Mouse (Mus musculus): ENCODE measurements around the gene Olfr725. TPM values are rescaled to one million over a fixed set of nuclear protein-coding genes. Genes with fewer than 3 reads are reported as not detected.

The Olfr725 gene
- total and polyA plus RNA-seq, 3 experiments: not detected

DNA sequence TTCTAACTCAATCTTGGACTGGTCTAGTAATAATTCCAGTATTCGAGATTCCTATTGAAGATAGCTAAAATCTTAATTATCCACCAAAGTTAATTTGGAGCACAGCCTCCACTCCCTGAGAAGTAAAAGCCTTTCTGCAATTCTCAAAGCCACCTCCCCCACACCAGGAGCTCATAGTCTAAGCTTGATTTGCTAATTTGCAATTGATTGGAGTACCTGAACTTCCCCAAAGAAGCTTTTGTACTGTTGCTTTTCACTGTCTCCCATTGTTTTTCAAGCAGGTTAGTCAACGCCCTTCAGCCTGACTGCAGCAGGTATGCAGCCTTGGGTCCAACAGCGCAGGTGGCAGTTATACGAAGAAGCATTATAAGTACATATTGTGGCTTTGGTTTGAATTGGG lies 8.8 kb downstream of the Olfr725 start:
- H3K36me3 ChIP-seq (replicated peaks): no peaks in the 10 kb centered on the region
- no peaks in the 10 kb centered on the region for H3K27me3 ChIP-seq (ENCODE audit: insufficient read depth, low read length)
- ATAC-seq (ENCODE audit: extremely low read depth, insufficient number of reproducible peaks, low FRiP score, poor library complexity, severe bottlenecking) (no peak), DNase-seq (ENCODE audit: low spot score) (no peak)
- H3K4me3 ChIP-seq (ENCODE audit: low read depth, low read length): no peak overlapping the region
- no peaks in the 10 kb centered on the region for H3K4me1 ChIP-seq (ENCODE audit: insufficient read depth, low read depth, low read length)
- H3K9me3 ChIP-seq (replicated peaks): no peaks in the 10 kb centered on the region
- TF ChIP-seq GATA2 (IDR thresholded peaks at IDR 0.05; ENCODE audit: borderline replicate concordance, low read depth, low read length) (no peak), TAL1 (conservative IDR thresholded peaks at IDR 0.05; ENCODE audit: low read depth, low read length) (no peak)

DNA sequence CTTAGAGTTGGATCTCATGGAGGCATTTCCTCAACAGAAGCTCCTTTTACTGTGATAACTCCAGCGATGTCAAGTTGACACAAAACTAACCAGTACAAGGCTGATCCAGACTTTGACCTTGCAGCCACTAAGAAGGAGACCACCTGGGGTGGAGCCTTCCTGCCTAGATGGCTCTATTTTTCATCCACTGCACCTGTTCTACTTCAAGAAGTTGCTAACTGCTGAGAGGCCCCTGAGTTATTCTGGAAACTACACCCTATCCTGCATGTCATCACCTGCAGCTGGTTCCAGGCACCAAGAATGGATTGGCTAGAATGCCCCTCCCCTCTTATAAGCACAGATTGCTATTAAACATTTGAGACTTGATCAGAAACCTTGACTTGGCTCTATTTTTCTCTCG lies 13.8 kb downstream of the Olfr725 start:
- ATAC-seq (ENCODE audit: extremely low read depth, insufficient number of reproducible peaks, low FRiP score, poor library complexity, severe bottlenecking): no peak
- H3K9me3 ChIP-seq (replicated peaks): no peaks in the 10 kb centered on the region
- no peak for DNase-seq (ENCODE audit: low spot score)

More for the DNA sequence above, 13.8 kb downstream of the Olfr725 start:
- Histone ChIP-seq H3K4me1 (ENCODE audit: insufficient read depth, low read depth, low read length) (no peaks in the 10 kb centered on the region), H3K36me3 (replicated peaks) (no peaks in the 10 kb centered on the region), H3K27me3 (ENCODE audit: insufficient read depth, low read length) (no peaks in the 10 kb centered on the region), H3K4me3 (ENCODE audit: low read depth, low read length) (no peak overlapping the region)
- TF ChIP-seq GATA2 (IDR thresholded peaks at IDR 0.05; ENCODE audit: borderline replicate concordance, low read depth, low read length) (no peak), CTCF (IDR thresholded peaks at IDR 0.05; ENCODE audit: low read depth, low read length) (no peak), POLR2AphosphoS5 (IDR thresholded peaks at IDR 0.05; ENCODE audit: insufficient replicate concordance, low read depth, low read length) (no peak), TAL1 (conservative IDR thresholded peaks at IDR 0.05; ENCODE audit: low read depth, low read length) (no peak), GATA1 (IDR thresholded peaks at IDR 0.05; ENCODE audit: borderline replicate concordance, low read length) (no peak)

Other genes starting within 250 kb of the Olfr725 start
- gene Olfr722, start 138.4 kb downstream of the Olfr725 start, total RNA-seq (2014; fragmentation: Nextera tagmentation): not detected in 2 replicates
- gene Olfr722, start 138.4 kb downstream of the Olfr725 start, total RNA-seq (2017): not detected in 2 replicates
- gene Olfr722, start 138.4 kb downstream of the Olfr725 start, polyA plus RNA-seq (2012): not detected in 2 replicates
- not detected in 2 replicates for gene Olfr723, start 108.6 kb downstream of the Olfr725 start, total RNA-seq (2014; fragmentation: Nextera tagmentation)
- gene Olfr723, start 108.6 kb downstream of the Olfr725 start, total RNA-seq (2017): not detected in 2 replicates
- gene Olfr723, start 108.6 kb downstream of the Olfr725 start, polyA plus RNA-seq (2012): not detected in 2 replicates
- gene Olfr724, start 77.1 kb downstream of the Olfr725 start, total RNA-seq (2014; fragmentation: Nextera tagmentation): not detected in 2 replicates
- not detected in 2 replicates for gene Olfr724, start 77.1 kb downstream of the Olfr725 start, total RNA-seq (2017)
- not detected in 2 replicates for gene Olfr724, start 77.1 kb downstream of the Olfr725 start, polyA plus RNA-seq (2012)
- not detected in 2 replicates for gene Olfr726, start 50.6 kb upstream of the Olfr725 start, total RNA-seq (2014; fragmentation: Nextera tagmentation)
- gene Olfr726, start 50.6 kb upstream of the Olfr725 start, total RNA-seq (2017): 0.27 TPM in 1 of 2 replicates, not detected in the other
- gene Olfr726, start 50.6 kb upstream of the Olfr725 start, polyA plus RNA-seq (2012): not detected in 2 replicates
- gene Olfr727, start 82.8 kb upstream of the Olfr725 start, total RNA-seq (2014; fragmentation: Nextera tagmentation): not detected in 2 replicates
- gene Olfr727, start 82.8 kb upstream of the Olfr725 start, total RNA-seq (2017): not detected in 2 replicates
- not detected in 2 replicates for gene Olfr727, start 82.8 kb upstream of the Olfr725 start, polyA plus RNA-seq (2012)
- gene Olfr728, start 102.3 kb upstream of the Olfr725 start, total RNA-seq (2014; fragmentation: Nextera tagmentation): not detected in 2 replicates
- gene Olfr728, start 102.3 kb upstream of the Olfr725 start, total RNA-seq (2017): 0.22 and 0.23 TPM in 2 replicates
- not detected in 2 replicates for gene Olfr728, start 102.3 kb upstream of the Olfr725 start, polyA plus RNA-seq (2012)
- not detected in 2 replicates for gene Olfr729, start 112.5 kb upstream of the Olfr725 start, total RNA-seq (2014; fragmentation: Nextera tagmentation)
- gene Olfr729, start 112.5 kb upstream of the Olfr725 start, total RNA-seq (2017): under 0.01 and 0.05 TPM in 2 replicates
- not detected in 2 replicates for gene Olfr729, start 112.5 kb upstream of the Olfr725 start, polyA plus RNA-seq (2012)
- gene Olfr730, start 147.8 kb upstream of the Olfr725 start, total RNA-seq (2014; fragmentation: Nextera tagmentation): not detected in 2 replicates
- gene Olfr730, start 147.8 kb upstream of the Olfr725 start, total RNA-seq (2017): 0.22 and 0.41 TPM in 2 replicates
- not detected in 2 replicates for gene Olfr730, start 147.8 kb upstream of the Olfr725 start, polyA plus RNA-seq (2012)
- gene Olfr731, start 201.5 kb upstream of the Olfr725 start, total RNA-seq (2014; fragmentation: Nextera tagmentation): not detected in 2 replicates
- under 0.01 and 0.22 TPM in 2 replicates for gene Olfr731, start 201.5 kb upstream of the Olfr725 start, total RNA-seq (2017)
- gene Olfr731, start 201.5 kb upstream of the Olfr725 start, polyA plus RNA-seq (2012): not detected in 2 replicates
- not detected in 2 replicates for gene Olfr732, start 243.8 kb upstream of the Olfr725 start, total RNA-seq (2014; fragmentation: Nextera tagmentation)
- gene Olfr732, start 243.8 kb upstream of the Olfr725 start, total RNA-seq (2017): 0.11 TPM in 1 of 2 replicates, not detected in the other
- gene Olfr732, start 243.8 kb upstream of the Olfr725 start, polyA plus RNA-seq (2012): not detected in 2 replicates